Mouse (Mus musculus) left cerebral cortex, adult 2 months (tissue): ENCODE data around the gene Zdhhc17. TPM values are rescaled to one million over a fixed set of nuclear protein-coding genes. Genes with fewer than 3 reads are reported as not detected.

Experiments used
- DNase-seq, 2 experiments: peaks; one replicate each; pipeline ENCODE4 v3.0.0; 2021 to 2022; ENCODE audit warnings: low spot score in 2 of 2, mixed read lengths in 1 of 2; ENCODE audit errors: extremely low spot score in 1 of 2
- H3K27ac ChIP-seq: fragments of 200-600 bp; 2 replicates; pipeline ENCODE4 v1.8.1; 2022
- H3K4me3 ChIP-seq: fragments of 200-600 bp; 2 replicates; pipeline ENCODE4 v1.8.1; 2022
- CTCF ChIP-seq: fragments of 200-600 bp; IDR thresholded peaks from 2 replicates; pipeline ENCODE4 v1.8.1; 2022; ENCODE audit warnings: antibody characterized with exemption, mild to moderate bottlenecking, moderate library complexity
- intact Hi-C: fragments of 180-260 bp; cut with DNase I; formaldehyde crosslinking; loops from one replicate; pipeline ENCODE4 v1.15.1; 2025
- total RNA-seq, 2 experiments: library from RNA; stranded (reverse); gene quantifications; 2 replicates each; pipeline ENCODE4 v1.2.3; 2021

The Zdhhc17 gene
- total RNA-seq, 2 experiments from 2014 or later = 113 to 128 TPM

- no peak for DNase-seq
- TF ChIP-seq CTCF = no peak
- H3K4me3 ChIP-seq = no peak overlapping the region
- no peak overlapping the region for H3K27ac ChIP-seq
- intact Hi-C loops = no loop called here
Observed at GRCm38 (mm10) chr10:110997180-110997579, 12.8 kb downstream of the Zdhhc17 start.

DNA sequence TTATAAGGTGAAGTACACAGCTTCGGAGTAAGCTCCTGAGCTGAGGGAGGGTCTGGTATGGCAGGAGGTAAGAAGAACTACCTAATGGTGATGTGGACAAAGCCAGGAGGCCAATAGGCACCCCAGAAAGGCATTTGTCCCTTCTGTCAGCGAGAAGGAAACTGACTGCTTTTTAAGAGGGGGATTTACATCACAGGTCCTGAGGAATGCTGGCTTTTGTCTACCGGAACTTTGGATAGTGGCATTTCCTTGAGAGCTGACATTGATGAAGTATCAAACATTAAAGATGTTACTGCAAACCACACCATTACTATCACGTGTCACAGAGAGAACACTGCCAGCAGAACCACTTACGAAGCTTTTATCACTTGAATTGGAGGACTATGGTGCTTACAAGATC, 15.2 kb downstream of the Zdhhc17 start:
- H3K27ac ChIP-seq = no peak overlapping the region
- intact Hi-C loops = no loop called here
- no peak for TF ChIP-seq CTCF
- no peak for DNase-seq
- H3K4me3 ChIP-seq = no peak overlapping the region

DNA sequence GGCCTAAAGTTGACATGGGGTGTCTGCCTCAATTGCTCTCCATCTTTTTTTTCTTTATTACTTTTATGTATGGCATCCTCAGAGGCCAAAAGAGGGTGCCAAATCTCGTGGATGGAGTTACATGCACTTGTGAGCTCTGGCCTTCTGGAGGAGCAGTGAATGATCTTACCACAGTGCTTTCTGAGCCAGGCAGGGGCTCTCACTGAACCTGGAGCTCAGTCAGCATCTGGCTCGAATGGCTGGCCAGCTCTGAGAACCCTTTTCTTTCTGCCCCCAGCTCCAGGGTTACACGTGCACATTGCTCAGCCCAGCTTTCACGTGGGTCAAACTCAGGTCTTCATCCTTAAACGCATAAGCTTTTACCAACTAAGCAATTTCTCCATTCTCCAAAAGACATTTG, 16.7 kb downstream of the Zdhhc17 start:
- intact Hi-C loops = no loop called here
- Histone ChIP-seq H3K4me3 (no peak overlapping the region), H3K27ac (no peak overlapping the region)
- TF ChIP-seq CTCF = no peak
- no peak for DNase-seq

DNA sequence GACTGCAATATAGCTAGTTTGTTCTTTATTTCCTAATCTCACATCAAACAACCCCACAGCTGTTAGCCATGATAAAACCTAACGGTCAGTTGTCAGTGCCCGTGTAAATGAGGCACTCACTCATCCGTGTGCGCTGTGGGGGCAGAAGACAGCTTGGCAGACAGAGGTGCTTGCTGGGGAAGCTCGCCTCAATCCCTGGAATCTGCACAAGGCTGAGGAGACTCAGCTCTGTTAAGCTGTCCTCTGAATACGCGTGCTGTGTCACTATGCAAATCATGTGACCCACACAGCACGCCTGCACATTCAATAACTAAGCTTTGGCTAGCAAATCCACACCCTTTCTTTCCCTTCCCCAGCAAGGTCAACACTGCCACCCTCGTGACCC, 17.9 kb downstream of the Zdhhc17 start:
- Histone ChIP-seq H3K27ac (peak overlapping the region; percentile 18; the same call in 1 of the 2 replicates), H3K4me3 (no peak overlapping the region)
- TF ChIP-seq CTCF = no peak
- no peak for DNase-seq
- intact Hi-C loops = no loop called here

DNA sequence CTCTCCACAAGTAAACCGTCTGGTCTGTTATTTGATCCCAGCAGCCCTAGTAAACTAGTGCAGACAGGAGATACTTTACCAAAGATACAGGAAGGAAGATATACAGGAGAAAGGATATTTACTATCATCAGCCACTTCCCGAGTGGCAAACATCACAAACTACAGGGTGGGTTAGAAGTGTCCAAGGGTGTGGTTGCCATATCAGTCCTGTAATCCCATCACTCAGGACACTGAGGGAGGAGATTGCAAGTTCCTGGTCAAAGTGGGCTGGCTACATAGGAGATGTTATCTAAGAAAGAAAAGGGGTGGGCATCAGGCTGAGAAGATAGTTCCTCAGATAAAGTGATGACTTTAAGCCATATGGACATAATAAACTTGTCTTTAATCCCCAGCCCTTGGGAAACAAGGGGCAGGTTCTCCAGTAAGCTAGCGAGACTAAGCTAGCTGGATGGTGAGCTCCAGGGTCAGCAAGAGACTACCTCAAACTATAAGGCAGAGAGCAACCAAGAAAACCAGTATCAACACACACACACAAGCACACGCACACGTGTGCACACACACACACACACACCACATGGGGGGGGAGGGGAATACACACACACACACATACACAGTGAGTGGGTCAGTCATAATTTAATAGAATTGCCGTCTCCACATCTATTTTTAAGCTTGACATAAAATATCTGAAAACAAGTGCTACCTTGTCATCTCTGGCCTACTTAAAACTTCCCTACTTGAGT, 18.5 kb downstream of the Zdhhc17 start:
- Histone ChIP-seq H3K4me3 (no peak overlapping the region), H3K27ac (peak overlapping the region; percentile 18; the same call in 1 of the 2 replicates)
- DNase-seq = no peak
- TF ChIP-seq CTCF = no peak
- intact Hi-C loops = no loop called here

DNA sequence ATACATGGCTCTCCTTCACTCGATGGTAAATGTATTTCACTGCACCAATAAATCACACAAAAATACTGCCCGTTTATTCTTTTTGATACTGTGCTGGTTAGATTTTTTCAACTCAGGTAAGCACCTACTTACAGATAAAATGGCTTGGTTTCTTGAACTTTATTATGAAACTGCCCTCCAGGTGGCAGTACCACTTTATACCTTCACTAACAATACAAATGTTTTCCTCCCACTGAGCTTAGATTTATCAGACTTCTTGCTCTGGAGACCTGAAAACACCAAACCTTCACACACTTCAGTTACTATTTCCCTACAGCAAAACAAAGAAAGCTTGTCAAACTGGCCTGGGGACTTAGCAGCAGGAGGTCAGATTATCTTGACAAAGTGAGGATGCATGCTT, 20.2 kb downstream of the Zdhhc17 start:
- no peak overlapping the region for H3K4me3 ChIP-seq
- no peak for DNase-seq
- intact Hi-C loops = loop anchor here (1.0 kb wide), 1 partner anchor 111 kb away; no protein-coding TSS in a partner anchor
- peak; percentile 51 for TF ChIP-seq CTCF
- H3K27ac ChIP-seq = no peak overlapping the region

- no peak overlapping the region for H3K4me3 ChIP-seq
- no peak for DNase-seq
- intact Hi-C loops = no loop called here
- TF ChIP-seq CTCF = no peak
- H3K27ac ChIP-seq = no peak overlapping the region
Observed at GRCm38 (mm10) chr10:110986682-110987081, 23.3 kb downstream of the Zdhhc17 start.

- TF ChIP-seq CTCF = no peak
- H3K27ac ChIP-seq = no peak overlapping the region
- no peak for DNase-seq
- intact Hi-C loops = no loop called here
- no peak overlapping the region for H3K4me3 ChIP-seq
Observed at GRCm38 (mm10) chr10:110982771-110983170, 27.2 kb downstream of the Zdhhc17 start.

DNA sequence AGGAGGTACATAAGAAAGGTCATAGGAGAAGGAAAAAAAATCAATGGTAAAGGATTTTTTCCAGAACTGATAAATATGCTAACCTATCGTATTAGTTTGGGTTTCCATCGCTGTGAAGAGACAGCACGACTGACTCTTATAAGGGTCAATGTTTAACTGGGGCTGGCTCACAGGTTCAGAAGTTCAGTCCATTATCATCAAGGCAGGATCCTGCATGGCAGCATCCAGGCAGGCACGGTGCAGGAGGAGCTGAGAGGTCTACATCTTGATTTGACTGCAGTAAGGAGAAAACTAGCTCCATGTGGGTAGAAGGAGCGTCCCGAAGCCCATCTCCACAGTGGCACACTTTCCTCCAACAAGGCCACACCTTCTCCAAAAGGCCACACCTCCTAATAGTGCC, 29.5 kb downstream of the Zdhhc17 start:
- no peak overlapping the region for H3K27ac ChIP-seq
- DNase-seq = no peak
- TF ChIP-seq CTCF = no peak
- H3K4me3 ChIP-seq = no peak overlapping the region
- intact Hi-C loops = no loop called here

DNA sequence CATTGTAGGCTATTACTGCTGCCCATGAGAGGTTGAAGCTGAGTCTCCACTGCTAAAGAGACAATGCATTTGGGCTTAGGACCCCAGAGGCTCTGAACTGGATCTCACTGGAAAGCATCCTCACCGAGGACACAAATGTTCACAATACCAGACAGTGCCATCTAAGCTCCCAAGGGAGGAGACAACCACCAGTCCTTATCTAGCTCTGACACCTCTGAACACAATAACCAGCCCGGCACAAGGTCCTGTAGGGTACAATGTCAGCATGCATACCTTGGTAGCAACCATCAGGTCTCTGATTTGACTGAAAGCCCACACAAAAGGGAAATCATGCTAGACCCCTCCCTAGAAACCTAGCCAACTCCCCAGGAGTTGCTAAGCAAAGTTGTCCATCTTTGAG, 30.5 kb downstream of the Zdhhc17 start:
- no peak overlapping the region for H3K4me3 ChIP-seq
- no peak for TF ChIP-seq CTCF
- intact Hi-C loops = no loop called here
- H3K27ac ChIP-seq = no peak overlapping the region
- DNase-seq = no peak

- no peak for TF ChIP-seq CTCF
- Histone ChIP-seq H3K4me3 (no peak overlapping the region), H3K27ac (no peak overlapping the region)
- intact Hi-C loops = loop anchor here (2.0 kb wide), 1 partner anchor 183 kb away; no protein-coding TSS in a partner anchor
- no peak for DNase-seq
Observed at GRCm38 (mm10) chr10:110977379-110977778, 32.6 kb downstream of the Zdhhc17 start.

DNA sequence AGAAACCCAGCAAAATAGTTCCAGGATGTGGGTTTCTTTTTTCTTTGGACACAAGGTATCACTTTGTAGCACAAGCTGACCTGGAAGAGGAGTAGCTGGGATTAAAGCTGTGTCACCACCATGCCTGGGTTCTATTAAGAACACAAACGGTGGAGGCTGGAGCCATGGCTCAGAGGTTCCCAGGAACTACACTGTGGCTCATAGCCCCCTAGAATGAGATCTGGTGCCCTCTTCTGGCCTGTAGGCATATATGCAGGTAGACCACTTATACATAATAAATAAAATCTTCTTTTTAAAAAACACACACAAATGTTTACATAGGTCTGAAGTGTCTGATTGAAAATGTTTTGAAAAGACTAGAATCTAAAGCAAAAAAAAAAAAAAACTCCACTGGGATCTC, 33.9 kb downstream of the Zdhhc17 start:
- TF ChIP-seq CTCF = peak; percentile 78
- peak in 1 of 2 experiments; percentile 33 for DNase-seq
- intact Hi-C loops = loop anchor here (1.0 to 2.0 kb wide), 2 partner anchors 124 to 181 kb away; no protein-coding TSS in a partner anchor

DNA sequence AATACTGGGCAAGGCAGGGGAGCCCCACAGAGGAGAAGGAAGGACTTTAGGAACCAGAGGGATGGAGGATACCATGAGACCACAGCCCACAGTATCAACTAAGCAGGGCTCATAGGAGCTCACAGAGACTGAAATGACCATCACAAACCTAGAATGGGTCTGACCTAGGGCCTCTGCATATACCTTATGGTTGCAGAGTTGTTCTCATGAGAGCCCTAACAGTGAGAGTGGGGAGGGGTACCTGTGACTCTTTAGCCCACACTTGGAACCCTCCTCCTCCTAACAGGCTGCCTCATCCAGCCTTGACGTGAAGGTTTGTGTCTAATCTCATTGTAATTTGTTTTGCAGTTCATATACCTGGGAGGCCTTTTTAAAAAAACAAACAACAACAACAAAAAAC, 35.1 kb downstream of the Zdhhc17 start:
- intact Hi-C loops = no loop called here
- no peak for TF ChIP-seq CTCF

More for the DNA sequence above, 33.9 kb downstream of the Zdhhc17 start:
- Histone ChIP-seq H3K4me3 (no peak overlapping the region), H3K27ac (no peak overlapping the region)

More for the DNA sequence above, 35.1 kb downstream of the Zdhhc17 start:
- H3K27ac ChIP-seq = no peak overlapping the region
- H3K4me3 ChIP-seq = no peak overlapping the region
- no peak for DNase-seq
